Mouse (Mus musculus) lung, postnatal 10 days (tissue): ENCODE data around the gene Hsd17b13.
"Not testable (repeated sequence)": the region's sequence is repeated elsewhere in the genome, so short reads cannot be mapped to it uniquely, and the experiment has no call there.

ENCODE experiments used
- DNase-seq: peaks from one replicate; pipeline ENCODE4 v3.0.0; 2021

The Hsd17b13 gene

GRCm38 (mm10) chr5:103980705-103981560 is 3.7 kb upstream of the Hsd17b13 start:
- no peak for DNase-seq

GRCm38 (mm10) chr5:103977907-103978570 is 829 bp upstream of the Hsd17b13 start:
- DNase-seq = no peak

- no peak for DNase-seq
These were observed 1.5 kb downstream of the Hsd17b13 start for GRCm38 (mm10) chr5:103975736-103976135.

GRCm38 (mm10) chr5:103972801-103973200 is 4.4 kb downstream of the Hsd17b13 start:
- no peak for DNase-seq

GRCm38 (mm10) chr5:103972379-103972778 is 4.8 kb downstream of the Hsd17b13 start:
- DNase-seq = no peak

- no peak for DNase-seq
These were observed 6.2 kb downstream of the Hsd17b13 start for GRCm38 (mm10) chr5:103971051-103971450.

- no peak for DNase-seq
These were observed 14.2 kb downstream of the Hsd17b13 start for GRCm38 (mm10) chr5:103962935-103963429.

GRCm38 (mm10) chr5:103954638-103955037 is 22.6 kb downstream of the Hsd17b13 start:
- DNase-seq = no peak

- no peak for DNase-seq
These were observed 23.8 kb downstream of the Hsd17b13 start for GRCm38 (mm10) chr5:103953135-103954083.

GRCm38 (mm10) chr5:103950138-103950537 is 27.1 kb downstream of the Hsd17b13 start:
- DNase-seq = not testable (repeated sequence)

GRCm38 (mm10) chr5:103943183-103943582 is 34.0 kb downstream of the Hsd17b13 start:
- no peak for DNase-seq

GRCm38 (mm10) chr5:103939856-103940255 is 37.4 kb downstream of the Hsd17b13 start:
- no peak for DNase-seq

- no peak for DNase-seq
These were observed 37.9 kb downstream of the Hsd17b13 start for GRCm38 (mm10) chr5:103939350-103939652.

- no peak for DNase-seq
These were observed 38.5 kb downstream of the Hsd17b13 start for GRCm38 (mm10) chr5:103938547-103939349.

GRCm38 (mm10) chr5:103936906-103937589 is 40.2 kb downstream of the Hsd17b13 start:
- DNase-seq = peak; percentile 20

- DNase-seq = not testable (repeated sequence)
These were observed 45.3 kb downstream of the Hsd17b13 start for GRCm38 (mm10) chr5:103931924-103932323.

- no peak for DNase-seq
These were observed 46.7 kb downstream of the Hsd17b13 start for GRCm38 (mm10) chr5:103930511-103930910.

- no peak for DNase-seq
These were observed 49.0 kb downstream of the Hsd17b13 start for GRCm38 (mm10) chr5:103928196-103928550.

- peak; percentile 95 for DNase-seq
These were observed 49.6 kb downstream of the Hsd17b13 start for GRCm38 (mm10) chr5:103927429-103928195.

GRCm38 (mm10) chr5:103926398-103926797 is 50.8 kb downstream of the Hsd17b13 start:
- no peak for DNase-seq

- no peak for DNase-seq
These were observed 53.5 kb downstream of the Hsd17b13 start for GRCm38 (mm10) chr5:103923755-103924154.
